Mouse (Mus musculus): ENCODE results near the gene Heph.
"Not testable (repeated sequence)": the region's sequence is repeated elsewhere in the genome, so short reads cannot be mapped to it uniquely, and the experiment has no call there.

The Heph gene

GRCm38 (mm10) chrX:96455149-96455548 is at the start of gene Heph:
Heph (plus strand) TSS chrX:96455359.
- no peak for DNase-seq

- DNase-seq: not testable (repeated sequence)
These were observed 39.8 kb upstream of the Heph start for GRCm38 (mm10) chrX:96415351-96415750.

- no peak for DNase-seq
These were observed 38.2 kb upstream of the Heph start for GRCm38 (mm10) chrX:96416970-96417369.

- no peak for DNase-seq
These were observed 37.4 kb upstream of the Heph start for GRCm38 (mm10) chrX:96417733-96418132.

- DNase-seq: no peak
These were observed 35.8 kb upstream of the Heph start for GRCm38 (mm10) chrX:96419383-96419782.

GRCm38 (mm10) chrX:96456201-96456963 is 1.2 kb downstream of the Heph start, which contains the start of gene Hsf3:
Hsf3 (minus strand) TSS chrX:96456294.
- peak; percentile 2 for DNase-seq

- no peak for DNase-seq
These were observed 46.4 kb downstream of the Heph start for GRCm38 (mm10) chrX:96501580-96501979.

Measured in right cerebral cortex, postnatal 14 days (tissue).